Mouse (Mus musculus) limb, embryonic 15.5 days (tissue): ENCODE measurements around the gene Noc4l. TPM values are rescaled to one million over a fixed set of nuclear protein-coding genes. Genes with fewer than 3 reads are reported as not detected.
A peak's percentile ranks its signal among the peaks of the same experiment; 100 is the strongest.

Experiments used
- ATAC-seq: fragments of 200-750 bp; cut with Nextera tagmentation; 2 replicates; pipeline ENCODE4 v1.8.0; 2017; ENCODE audit warnings: low read depth, moderate TSS enrichment; ENCODE audit not compliant: insufficient number of reproducible peaks, low FRiP score, low TSS enrichment
- H3K27ac ChIP-seq: fragments of 300-500 bp; sonication (generic); 2 replicates; pipeline ENCODE4 v1.5.1; 2015; ENCODE audit warnings: moderate library complexity, mild to moderate bottlenecking, inconsistent platforms
- H3K27me3 ChIP-seq: fragments of 300-500 bp; sonication (generic); 2 replicates; pipeline ENCODE4 v1.6.1; 2015; ENCODE audit warnings: inconsistent platforms
- H3K36me3 ChIP-seq: fragments of 300-500 bp; sonication (generic); 2 replicates; pipeline ENCODE4 v1.6.1; 2015; ENCODE audit warnings: inconsistent platforms
- H3K4me1 ChIP-seq: fragments of 300-500 bp; sonication (generic); 2 replicates; pipeline ENCODE4 v1.6.1; 2015; ENCODE audit warnings: inconsistent platforms
- H3K4me2 ChIP-seq: fragments of 300-500 bp; sonication (generic); 2 replicates; pipeline ENCODE4 v1.6.1; 2015; ENCODE audit warnings: mild to moderate bottlenecking, inconsistent platforms
- H3K4me3 ChIP-seq: fragments of 300-500 bp; sonication (generic); 2 replicates; pipeline ENCODE4 v1.5.1; 2015; ENCODE audit warnings: mild to moderate bottlenecking, inconsistent platforms
- H3K9ac ChIP-seq: fragments of 300-500 bp; sonication (generic); 2 replicates; pipeline ENCODE4 v1.6.1; 2015; ENCODE audit warnings: inconsistent platforms
- H3K9me3 ChIP-seq: fragments of 300-500 bp; sonication (generic); 2 replicates; pipeline ENCODE4 v1.6.1; 2016; ENCODE audit warnings: inconsistent platforms
- WGBS: fragments of 180-500 bp; shearing (Covaris S2); methylation state at CpG from one replicate; pipeline ENCODE4 v1.1.7; 2015; 5-methylcytosine and 5-hydroxymethylcytosine counted together
- polyA plus RNA-seq: library from polyadenylated mRNA; unstranded; fragments of >200 nt; fragmentation: Nextera tagmentation; extraction: Ambion mirVana; gene quantifications from 2 replicates; pipeline ENCODE4 v1.2.1, GENCODE M21; 2015

Gene Noc4l
- 46.2 and 46.5 TPM in 2 replicates for polyA plus RNA-seq

- Histone ChIP-seq H3K36me3 (peaks cover 71% of the 10 kb centered on the region), H3K9ac (peak within 1 kb of the TSS; percentile 93), H3K27me3 (no peaks in the 10 kb centered on the region), H3K4me2 (peak within 1 kb of the TSS; percentile 86), H3K27ac (peak within 1 kb of the TSS; percentile 61), H3K9me3 (no peaks in the 10 kb centered on the region), H3K4me3 (peak within 1 kb of the TSS; percentile 99), H3K4me1 (peaks cover 16% of the 10 kb centered on the region)
- peak; percentile 37; the same call in 1 of the 2 replicates for ATAC-seq
- under 1% methylated on average over 91 of the region's 91 CpGs for WGBS
These were observed at the start of gene Noc4l, which contains the start of gene Ddx51 for GRCm38 (mm10) chr5:110652719-110653648. Gene Noc4l (minus strand): TSS chr5:110653417. Gene Ddx51 (plus strand): TSS chr5:110653451.

GRCm38 (mm10) chr5:110698617-110699016 lies 45.4 kb upstream of the Noc4l start:
- H3K27me3 ChIP-seq = no peaks in the 10 kb centered on the region
- no peak overlapping the region for H3K27ac ChIP-seq
- no peaks in the 10 kb centered on the region for H3K9me3 ChIP-seq
- no peak overlapping the region for H3K9ac ChIP-seq
- H3K4me1 ChIP-seq = no peaks in the 10 kb centered on the region
- no peak overlapping the region for H3K4me2 ChIP-seq
- no peak overlapping the region for H3K4me3 ChIP-seq
- H3K36me3 ChIP-seq = peaks cover 92% of the 10 kb centered on the region
- no peak for ATAC-seq
- 87% methylated on average over 4 of the region's 4 CpGs for WGBS

- Histone ChIP-seq H3K36me3 (peaks cover 94% of the 10 kb centered on the region), H3K4me1 (no peaks in the 10 kb centered on the region), H3K4me2 (no peak overlapping the region), H3K4me3 (no peak overlapping the region), H3K27ac (no peak overlapping the region), H3K9me3 (no peaks in the 10 kb centered on the region), H3K9ac (no peak overlapping the region), H3K27me3 (no peaks in the 10 kb centered on the region)
- ATAC-seq = no peak
- 94% methylated on average over 8 of the region's 8 CpGs for WGBS
These were observed 28.8 kb upstream of the Noc4l start for GRCm38 (mm10) chr5:110682041-110682440.

GRCm38 (mm10) chr5:110665486-110666121 lies 12.4 kb upstream of the Noc4l start:
- Histone ChIP-seq H3K27ac (no peak overlapping the region), H3K4me1 (no peaks in the 10 kb centered on the region), H3K36me3 (peaks cover 86% of the 10 kb centered on the region), H3K27me3 (no peaks in the 10 kb centered on the region), H3K9ac (no peak overlapping the region), H3K4me3 (no peak overlapping the region), H3K4me2 (no peak overlapping the region), H3K9me3 (no peaks in the 10 kb centered on the region)
- 64% methylated on average over 6 of the region's 6 CpGs for WGBS
- no peak for ATAC-seq

- 87% methylated on average over 2 of the region's 2 CpGs for WGBS
- Histone ChIP-seq H3K27ac (no peak overlapping the region), H3K9me3 (no peaks in the 10 kb centered on the region), H3K27me3 (no peaks in the 10 kb centered on the region), H3K9ac (no peak overlapping the region), H3K4me3 (no peak overlapping the region), H3K4me1 (no peaks in the 10 kb centered on the region), H3K36me3 (peaks cover 86% of the 10 kb centered on the region), H3K4me2 (no peak overlapping the region)
- no peak for ATAC-seq
These were observed 11.6 kb upstream of the Noc4l start for GRCm38 (mm10) chr5:110664750-110665269.

- Histone ChIP-seq H3K27ac (no peak overlapping the region), H3K4me1 (no peaks in the 10 kb centered on the region), H3K9ac (no peak overlapping the region), H3K9me3 (no peaks in the 10 kb centered on the region), H3K4me2 (no peak overlapping the region), H3K36me3 (peaks cover 87% of the 10 kb centered on the region), H3K4me3 (no peak overlapping the region), H3K27me3 (no peaks in the 10 kb centered on the region)
- ATAC-seq = no peak
- WGBS = 95% methylated on average over 2 of the region's 2 CpGs
These were observed 10.8 kb upstream of the Noc4l start for GRCm38 (mm10) chr5:110664041-110664440.

GRCm38 (mm10) chr5:110659682-110660081 lies 6.5 kb upstream of the Noc4l start:
- ATAC-seq = no peak
- Histone ChIP-seq H3K4me1 (no peaks in the 10 kb centered on the region), H3K4me2 (no peak overlapping the region), H3K4me3 (no peak overlapping the region), H3K9me3 (no peaks in the 10 kb centered on the region), H3K27ac (no peak overlapping the region), H3K9ac (no peak overlapping the region), H3K27me3 (no peaks in the 10 kb centered on the region), H3K36me3 (peaks cover 87% of the 10 kb centered on the region)

GRCm38 (mm10) chr5:110653686-110654085 lies 469 bp upstream of the Noc4l start:
- 1% methylated on average over 37 of the region's 37 CpGs for WGBS
- Histone ChIP-seq H3K9ac (peak overlapping the region; percentile 93), H3K27me3 (no peaks in the 10 kb centered on the region), H3K9me3 (no peaks in the 10 kb centered on the region), H3K4me2 (peak overlapping the region; percentile 86), H3K4me1 (peaks cover 16% of the 10 kb centered on the region), H3K27ac (no peak overlapping the region), H3K4me3 (peak overlapping the region; percentile 99), H3K36me3 (peaks cover 71% of the 10 kb centered on the region)
- ATAC-seq = no peak

GRCm38 (mm10) chr5:110646377-110646776 lies 6.8 kb downstream of the Noc4l start:
- Histone ChIP-seq H3K27me3 (no peaks in the 10 kb centered on the region), H3K4me2 (no peak overlapping the region), H3K9me3 (no peaks in the 10 kb centered on the region), H3K4me3 (no peak overlapping the region), H3K4me1 (no peaks in the 10 kb centered on the region), H3K9ac (no peak overlapping the region), H3K27ac (no peak overlapping the region), H3K36me3 (peaks cover 56% of the 10 kb centered on the region)
- no peak for ATAC-seq

- Histone ChIP-seq H3K36me3 (no peaks in the 10 kb centered on the region), H3K4me2 (peak overlapping the region; percentile 32; the same call in 1 of the 2 replicates), H3K27me3 (no peaks in the 10 kb centered on the region), H3K27ac (no peak overlapping the region), H3K4me1 (peaks cover 3% of the 10 kb centered on the region; the same call in 1 of the 2 replicates), H3K9me3 (no peaks in the 10 kb centered on the region), H3K4me3 (no peak overlapping the region), H3K9ac (no peak overlapping the region)
- WGBS = 24% methylated on average over 12 of the region's 12 CpGs
- no peak for ATAC-seq
These were observed 13.8 kb downstream of the Noc4l start for GRCm38 (mm10) chr5:110639459-110639858.

GRCm38 (mm10) chr5:110638306-110639074 lies 14.7 kb downstream of the Noc4l start:
- ATAC-seq = no peak
- no peak overlapping the region for H3K27ac ChIP-seq
- no peaks in the 10 kb centered on the region for H3K36me3 ChIP-seq
- no peak overlapping the region for H3K4me3 ChIP-seq
- 78% methylated on average over 7 of the region's 7 CpGs for WGBS
- no peak overlapping the region for H3K9ac ChIP-seq
- no peaks in the 10 kb centered on the region for H3K27me3 ChIP-seq
- H3K4me1 ChIP-seq = peaks cover 3% of the 10 kb centered on the region; the same call in 1 of the 2 replicates
- H3K4me2 ChIP-seq = no peak overlapping the region
- H3K9me3 ChIP-seq = no peaks in the 10 kb centered on the region
